Mouse (Mus musculus) spleen, postnatal 36 days (tissue): Measurements from ENCODE around the gene Gm3685.
"Not testable (repeated sequence)": the region's sequence is repeated elsewhere in the genome, so short reads cannot be mapped to it uniquely, and the experiment has no call there.

Experiments used
- DNase-seq, 2 experiments: peaks; one replicate each; pipeline ENCODE4 v3.0.0; 2022; ENCODE audit warnings: low spot score in 2 of 2, mixed read lengths in 1 of 2

The Gm3685 gene

GRCm38 (mm10) chr14:7044870-7045269 is at the start of gene Gm3685:
Gene Gm3685, minus strand, starts transcription at chr14:7044970.
- DNase-seq = not testable (repeated sequence)

- peak in 1 of 2 experiments; percentile 0 for DNase-seq
Observed at GRCm38 (mm10) chr14:7026781-7027749, 17.7 kb downstream of the Gm3685 start, which contains the start of gene Gm10406. Gene Gm10406, minus strand, starts transcription at chr14:7027449.

GRCm38 (mm10) chr14:7026274-7026673 is 18.5 kb downstream of the Gm3685 start:
- DNase-seq = not testable (repeated sequence)
